Mouse (Mus musculus): ENCODE data around the gene Tmem125. TPM values are rescaled to one million over a fixed set of nuclear protein-coding genes. Genes with fewer than 3 reads are reported as not detected.
"Not testable (repeated sequence)": the region's sequence is repeated elsewhere in the genome, so short reads cannot be mapped to it uniquely, and the experiment has no call there.

The Tmem125 gene
- polyA plus RNA-seq, 1 experiment from 2014 or later, result 16.7 TPM

DNA sequence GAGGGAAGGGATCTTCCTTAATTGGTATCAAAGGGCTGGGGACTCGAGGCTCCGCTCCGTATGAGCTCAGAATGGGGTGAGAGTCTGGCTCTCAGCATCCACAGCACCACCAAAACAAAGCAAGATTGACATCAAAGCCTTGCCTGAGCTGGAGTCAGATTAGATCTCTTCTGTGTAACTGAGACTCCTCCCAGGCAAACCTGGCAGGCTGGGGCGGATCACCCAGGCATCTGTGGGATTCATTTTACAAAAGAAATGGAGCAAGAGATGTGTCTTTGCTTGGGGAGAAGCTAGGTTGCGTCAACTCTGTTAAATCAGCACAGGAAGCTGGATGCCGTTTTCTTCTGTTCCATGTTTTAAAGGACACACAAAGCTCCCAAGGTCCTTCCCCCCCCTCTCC, 34.8 kb downstream of the Tmem125 start:
- Histone ChIP-seq H3K4me1 (ENCODE audit: control insufficient read depth, insufficient read depth, low read length) (no peaks in the 10 kb centered on the region), H3K36me3 (ENCODE audit: control insufficient read depth, insufficient read depth, low read length) (no peaks in the 10 kb centered on the region), H3K9me3 (replicated peaks; ENCODE audit: control insufficient read depth, low read length) (no peaks in the 10 kb centered on the region), H3K4me3 (replicated peaks; ENCODE audit: low read length) (no peak overlapping the region), H3K27ac (ENCODE audit: low read length) (no peak overlapping the region), H3K4me2 (ENCODE audit: low read depth, low read length) (no peak overlapping the region), H3K9ac (ENCODE audit: low read length) (no peak overlapping the region), H3K27me3 (ENCODE audit: control insufficient read depth, insufficient read depth, low read length) (no peaks in the 10 kb centered on the region)
- no peak for ATAC-seq (ENCODE audit: insufficient read depth, low FRiP score)
- WGBS, result 27% methylated on average over 6 of the region's 6 CpGs

GRCm38 (mm10) chr4:118507171-118507570, 36.7 kb downstream of the Tmem125 start:
- not testable (repeated sequence) for H3K4me1 ChIP-seq (ENCODE audit: control insufficient read depth, insufficient read depth, low read length); H3K9me3 ChIP-seq (replicated peaks; ENCODE audit: control insufficient read depth, low read length); ATAC-seq (ENCODE audit: insufficient read depth, low FRiP score); H3K4me3 ChIP-seq (replicated peaks; ENCODE audit: low read length); H3K27me3 ChIP-seq (ENCODE audit: control insufficient read depth, insufficient read depth, low read length); H3K4me2 ChIP-seq (ENCODE audit: low read depth, low read length); H3K27ac ChIP-seq (ENCODE audit: low read length); H3K36me3 ChIP-seq (ENCODE audit: control insufficient read depth, insufficient read depth, low read length); H3K9ac ChIP-seq (ENCODE audit: low read length)
- 67% methylated on average over 1 of the region's 1 CpGs for WGBS

DNA sequence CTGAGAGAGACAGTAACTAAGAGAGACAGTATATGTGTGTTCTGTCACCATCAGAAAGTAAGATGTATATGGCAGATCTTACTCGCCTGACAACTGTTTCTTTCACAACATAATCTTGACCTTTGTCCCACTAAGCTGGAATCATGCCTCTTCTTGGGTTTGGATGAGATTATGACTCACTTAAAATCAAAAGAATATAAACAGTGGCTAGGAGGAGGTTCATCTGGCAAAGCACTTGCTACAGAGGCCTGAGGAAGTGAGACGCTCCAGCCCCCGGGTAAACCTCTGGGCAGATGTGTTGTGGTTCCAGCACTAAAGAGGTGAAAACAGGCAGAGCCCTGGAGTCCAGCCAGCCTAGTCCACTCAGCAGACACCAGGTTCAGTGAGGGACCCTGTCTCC, 38.3 kb downstream of the Tmem125 start:
- Histone ChIP-seq H3K9ac (ENCODE audit: low read length) (no peak overlapping the region), H3K4me1 (ENCODE audit: control insufficient read depth, insufficient read depth, low read length) (no peaks in the 10 kb centered on the region), H3K27me3 (ENCODE audit: control insufficient read depth, insufficient read depth, low read length) (no peaks in the 10 kb centered on the region), H3K4me3 (replicated peaks; ENCODE audit: low read length) (no peak overlapping the region), H3K36me3 (ENCODE audit: control insufficient read depth, insufficient read depth, low read length) (no peaks in the 10 kb centered on the region), H3K9me3 (replicated peaks; ENCODE audit: control insufficient read depth, low read length) (no peaks in the 10 kb centered on the region), H3K4me2 (ENCODE audit: low read depth, low read length) (no peak overlapping the region), H3K27ac (ENCODE audit: low read length) (no peak overlapping the region)
- no peak for ATAC-seq (ENCODE audit: insufficient read depth, low FRiP score)
- 33% methylated on average over 3 of the region's 3 CpGs for WGBS

- Histone ChIP-seq H3K27me3 (ENCODE audit: control insufficient read depth, insufficient read depth, low read length) (no peaks in the 10 kb centered on the region), H3K9ac (ENCODE audit: low read length) (no peak overlapping the region), H3K36me3 (ENCODE audit: control insufficient read depth, insufficient read depth, low read length) (no peaks in the 10 kb centered on the region), H3K4me1 (ENCODE audit: control insufficient read depth, insufficient read depth, low read length) (no peaks in the 10 kb centered on the region), H3K27ac (ENCODE audit: low read length) (no peak overlapping the region), H3K9me3 (replicated peaks; ENCODE audit: control insufficient read depth, low read length) (no peaks in the 10 kb centered on the region), H3K4me2 (ENCODE audit: low read depth, low read length) (no peak overlapping the region), H3K4me3 (replicated peaks; ENCODE audit: low read length) (no peak overlapping the region)
- 57% methylated on average over 9 of the region's 9 CpGs for whole genome bisulfite sequencing
- no peak for ATAC-seq (ENCODE audit: insufficient read depth, low FRiP score)
Measured at GRCm38 (mm10) chr4:118500792-118501191, 43.1 kb downstream of the Tmem125 start.

DNA sequence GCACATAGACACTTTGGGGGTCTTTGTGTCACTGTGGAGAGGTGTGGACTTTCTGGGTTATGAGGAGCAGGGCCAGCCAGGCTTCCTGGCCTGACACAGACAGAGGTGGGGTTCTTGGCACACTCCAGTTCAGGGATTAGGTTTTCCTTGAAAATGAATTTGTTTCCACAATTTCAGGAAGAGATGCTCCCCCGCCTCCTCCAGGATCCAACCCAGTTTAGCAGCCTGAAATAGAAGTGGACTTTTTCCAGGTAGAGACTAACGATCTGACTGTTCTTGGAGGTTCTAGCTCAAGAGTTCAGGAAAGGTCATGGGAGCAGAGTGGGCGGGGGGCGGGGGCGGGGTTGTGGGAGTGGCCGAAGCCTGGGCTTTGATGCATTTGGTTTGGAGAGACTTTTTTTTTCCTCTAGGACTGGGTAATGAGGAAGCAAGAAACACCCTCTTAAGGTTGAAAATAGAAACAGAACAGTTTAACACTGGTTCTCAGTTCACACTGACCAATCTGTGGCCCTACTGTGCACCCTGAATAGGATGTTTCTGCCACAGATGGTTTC, 43.6 kb downstream of the Tmem125 start:
- H3K9me3 ChIP-seq (replicated peaks; ENCODE audit: control insufficient read depth, low read length), result no peaks in the 10 kb centered on the region
- H3K27me3 ChIP-seq (ENCODE audit: control insufficient read depth, insufficient read depth, low read length), result no peaks in the 10 kb centered on the region
- H3K4me3 ChIP-seq (replicated peaks; ENCODE audit: low read length), result no peak overlapping the region
- H3K4me2 ChIP-seq (ENCODE audit: low read depth, low read length), result no peak overlapping the region
- no peaks in the 10 kb centered on the region for H3K4me1 ChIP-seq (ENCODE audit: control insufficient read depth, insufficient read depth, low read length)
- no peak overlapping the region for H3K9ac ChIP-seq (ENCODE audit: low read length)
- 39% methylated on average over 6 of the region's 6 CpGs for WGBS
- no peak for ATAC-seq (ENCODE audit: insufficient read depth, low FRiP score)
- no peaks in the 10 kb centered on the region for H3K36me3 ChIP-seq (ENCODE audit: control insufficient read depth, insufficient read depth, low read length)
- no peak overlapping the region for H3K27ac ChIP-seq (ENCODE audit: low read length)

Other genes starting within 250 kb of the Tmem125 start
- gene Szt2, start 134.8 kb downstream of the Tmem125 start, polyA plus RNA-seq (2015; fragmentation: Nextera tagmentation; extraction: Ambion mirVana), result 6.7 and 6.8 TPM in 2 replicates
- gene Med8, start 134.7 kb downstream of the Tmem125 start, polyA plus RNA-seq (2015; fragmentation: Nextera tagmentation; extraction: Ambion mirVana), result 91.0 and 92.0 TPM in 2 replicates
- gene Elovl1, start 116.0 kb downstream of the Tmem125 start, polyA plus RNA-seq (2015; fragmentation: Nextera tagmentation; extraction: Ambion mirVana), result 171 and 204 TPM in 2 replicates
- gene Cdc20, start 106.7 kb downstream of the Tmem125 start, polyA plus RNA-seq (2015; fragmentation: Nextera tagmentation; extraction: Ambion mirVana), result 192 TPM in 2 replicates
- 0.48 and 0.50 TPM in 2 replicates for gene Mpl, start 86.5 kb downstream of the Tmem125 start, polyA plus RNA-seq (2015; fragmentation: Nextera tagmentation; extraction: Ambion mirVana)
- 25.4 and 27.6 TPM in 2 replicates for gene Tie1, start 54.0 kb downstream of the Tmem125 start, polyA plus RNA-seq (2015; fragmentation: Nextera tagmentation; extraction: Ambion mirVana)
- gene 2610528J11Rik, start 17.0 kb downstream of the Tmem125 start, polyA plus RNA-seq (2015; fragmentation: Nextera tagmentation; extraction: Ambion mirVana), result 31.8 and 36.6 TPM in 2 replicates
- gene Cfap57, start 76.7 kb upstream of the Tmem125 start, polyA plus RNA-seq (2015; fragmentation: Nextera tagmentation; extraction: Ambion mirVana), result 0.25 TPM in 2 replicates
- gene Ebna1bp2, start 76.8 kb upstream of the Tmem125 start, polyA plus RNA-seq (2015; fragmentation: Nextera tagmentation; extraction: Ambion mirVana), result 117 and 120 TPM in 2 replicates
- gene Olfr62, start 114.9 kb upstream of the Tmem125 start, polyA plus RNA-seq (2015; fragmentation: Nextera tagmentation; extraction: Ambion mirVana), result not detected in 2 replicates
- not detected in 2 replicates for gene Olfr1342, start 148.7 kb upstream of the Tmem125 start, polyA plus RNA-seq (2015; fragmentation: Nextera tagmentation; extraction: Ambion mirVana)
- gene Olfr1341, start 159.5 kb upstream of the Tmem125 start, polyA plus RNA-seq (2015; fragmentation: Nextera tagmentation; extraction: Ambion mirVana), result not detected in 2 replicates
- gene Olfr1340, start 176.1 kb upstream of the Tmem125 start, polyA plus RNA-seq (2015; fragmentation: Nextera tagmentation; extraction: Ambion mirVana), result not detected in 2 replicates
- not detected in 2 replicates for gene Olfr1339, start 188.1 kb upstream of the Tmem125 start, polyA plus RNA-seq (2015; fragmentation: Nextera tagmentation; extraction: Ambion mirVana)
- not detected in 2 replicates for gene Olfr1338, start 214.7 kb upstream of the Tmem125 start, polyA plus RNA-seq (2015; fragmentation: Nextera tagmentation; extraction: Ambion mirVana)
- gene Olfr1337, start 238.5 kb upstream of the Tmem125 start, polyA plus RNA-seq (2015; fragmentation: Nextera tagmentation; extraction: Ambion mirVana), result not detected in 2 replicates